Mouse (Mus musculus) thymus, adult 2 months (tissue): ENCODE data around the gene Gigyf1. TPM values are rescaled to one million over a fixed set of nuclear protein-coding genes. Genes with fewer than 3 reads are reported as not detected.

Experiments used
- DNase-seq: peaks from one replicate; pipeline ENCODE4 v3.0.0; 2021
- H3K27ac ChIP-seq: fragments of 200-500 bp; 2 replicates; pipeline ENCODE4 v1.5.1; 2012; ENCODE audit warnings: low read length, control low read depth; ENCODE audit not compliant: control insufficient read depth, insufficient read depth
- H3K27me3 ChIP-seq: fragments of 200-500 bp; 2 replicates; pipeline ENCODE4 v1.6.1; 2012; ENCODE audit warnings: mild to moderate bottlenecking, low read length, moderate library complexity, mixed read lengths; ENCODE audit not compliant: control insufficient read depth, insufficient read depth
- H3K36me3 ChIP-seq: fragments of 200-500 bp; 2 replicates; pipeline ENCODE4 v1.6.1; 2012; ENCODE audit warnings: mild to moderate bottlenecking, low read length, moderate library complexity; ENCODE audit not compliant: control insufficient read depth, insufficient read depth
- H3K4me1 ChIP-seq: fragments of 200-500 bp; replicated peaks from 2 replicates; pipeline ENCODE4 v1.6.1; 2012; ENCODE audit warnings: low read length; ENCODE audit not compliant: control insufficient read depth, insufficient read depth
- H3K4me3 ChIP-seq: fragments of 200-500 bp; 2 replicates; pipeline ENCODE4 v1.5.1; 2012; ENCODE audit warnings: mild to moderate bottlenecking, low read length, control low read depth, moderate library complexity; ENCODE audit not compliant: control insufficient read depth, insufficient read depth
- CTCF ChIP-seq: fragments of 200-500 bp; IDR thresholded peaks from 2 replicates; pipeline ENCODE4 v1.5.1; 2012; ENCODE audit warnings: mild to moderate bottlenecking, control low read depth, low read length, moderate library complexity, borderline replicate concordance; ENCODE audit not compliant: control insufficient read depth, poor library complexity, insufficient read depth; ENCODE audit errors: extremely low read depth
- POLR2A ChIP-seq: fragments of 200-500 bp; IDR thresholded peaks from 2 replicates; pipeline ENCODE4 v1.6.1; 2012; ENCODE audit warnings: mild to moderate bottlenecking, low read length, control low read depth, moderate library complexity; ENCODE audit not compliant: control insufficient read depth, poor library complexity, insufficient read depth; ENCODE audit errors: extremely low read depth
- WGBS: fragments of 180-500 bp; shearing (Covaris S2); methylation state at CpG from one replicate; pipeline ENCODE4 v1.1.7; 2018; 5-methylcytosine and 5-hydroxymethylcytosine counted together
- polyA plus RNA-seq: library from polyadenylated mRNA; depleted of rRNA; stranded (reverse); fragments of >200 nt; gene quantifications from 2 replicates; pipeline ENCODE4 v1.2.3, GENCODE M21; 2012

The Gigyf1 gene
- polyA plus RNA-seq, 1 experiment: 84.3 TPM

DNA sequence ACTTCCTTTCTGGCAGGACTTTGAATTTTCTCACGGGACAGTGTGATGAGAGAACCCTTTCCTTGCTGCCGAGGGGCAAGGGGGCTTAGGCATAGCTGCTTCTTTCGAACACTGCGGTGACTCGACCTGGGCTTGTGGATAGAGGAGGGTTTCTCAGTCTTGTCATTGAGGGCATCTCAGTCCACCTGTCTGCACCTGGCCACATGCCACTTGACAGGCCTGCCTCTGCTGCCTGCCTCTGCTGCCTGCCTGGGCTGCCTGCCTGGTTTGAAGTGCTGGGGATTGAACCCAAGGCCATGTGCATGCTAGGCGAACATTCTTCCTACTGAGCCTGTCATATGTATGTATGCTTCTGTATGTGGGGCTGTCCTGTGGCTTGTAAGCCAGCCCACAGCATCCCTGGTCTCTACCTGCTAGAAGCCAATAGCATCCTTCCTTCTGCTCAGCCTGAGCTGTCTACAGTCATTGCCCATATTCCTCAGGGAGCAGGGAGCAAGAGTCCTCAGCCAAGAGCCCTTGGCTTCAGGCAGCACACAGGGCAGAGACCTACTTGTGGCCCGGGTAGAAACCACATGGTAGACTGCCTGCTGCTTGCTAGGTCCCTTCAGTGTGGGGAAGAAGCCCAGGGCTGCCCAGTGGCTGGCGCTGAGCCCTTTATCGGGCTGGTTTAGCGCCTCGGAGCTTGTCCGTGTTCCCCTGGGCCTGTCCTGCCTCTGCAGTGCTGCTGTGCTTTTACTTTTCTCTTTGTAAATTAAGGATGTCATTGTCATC, 4.2 kb upstream of the Gigyf1 start:
- no peak for DNase-seq
- Histone ChIP-seq H3K4me3 (no peak overlapping the region), H3K27ac (no peak overlapping the region), H3K36me3 (peaks cover 7% of the 10 kb centered on the region), H3K4me1 (peaks cover 20% of the 10 kb centered on the region), H3K27me3 (no peaks in the 10 kb centered on the region)
- 92% methylated on average over 12 of the region's 12 CpGs for WGBS
- TF ChIP-seq POLR2A (no peak), CTCF (no peak)

DNA sequence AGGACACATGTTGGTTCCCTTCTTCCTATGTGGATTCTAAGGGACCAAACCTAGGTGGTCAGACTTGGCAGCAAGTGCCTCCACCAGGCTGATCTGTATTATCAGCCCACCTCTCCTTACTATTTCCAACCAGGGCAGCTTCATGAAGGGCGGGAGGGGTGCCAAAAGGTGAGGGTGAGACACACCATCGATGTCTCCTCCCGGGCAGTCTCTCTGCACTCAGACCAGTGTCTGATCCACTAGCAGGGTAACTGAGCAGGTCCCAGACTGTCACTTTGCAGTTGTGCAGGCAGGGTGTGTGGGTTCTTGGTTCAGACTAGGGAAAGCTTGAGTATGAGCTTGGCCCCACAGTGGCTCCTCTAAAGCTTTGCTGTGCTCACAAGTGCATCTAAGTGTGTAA, 3.5 kb upstream of the Gigyf1 start:
- Histone ChIP-seq H3K27ac (no peak overlapping the region), H3K4me1 (peaks cover 20% of the 10 kb centered on the region), H3K4me3 (no peak overlapping the region), H3K27me3 (no peaks in the 10 kb centered on the region), H3K36me3 (peaks cover 14% of the 10 kb centered on the region)
- DNase-seq: no peak
- TF ChIP-seq CTCF (no peak), POLR2A (no peak)
- WGBS: 97% methylated on average over 3 of the region's 3 CpGs

DNA sequence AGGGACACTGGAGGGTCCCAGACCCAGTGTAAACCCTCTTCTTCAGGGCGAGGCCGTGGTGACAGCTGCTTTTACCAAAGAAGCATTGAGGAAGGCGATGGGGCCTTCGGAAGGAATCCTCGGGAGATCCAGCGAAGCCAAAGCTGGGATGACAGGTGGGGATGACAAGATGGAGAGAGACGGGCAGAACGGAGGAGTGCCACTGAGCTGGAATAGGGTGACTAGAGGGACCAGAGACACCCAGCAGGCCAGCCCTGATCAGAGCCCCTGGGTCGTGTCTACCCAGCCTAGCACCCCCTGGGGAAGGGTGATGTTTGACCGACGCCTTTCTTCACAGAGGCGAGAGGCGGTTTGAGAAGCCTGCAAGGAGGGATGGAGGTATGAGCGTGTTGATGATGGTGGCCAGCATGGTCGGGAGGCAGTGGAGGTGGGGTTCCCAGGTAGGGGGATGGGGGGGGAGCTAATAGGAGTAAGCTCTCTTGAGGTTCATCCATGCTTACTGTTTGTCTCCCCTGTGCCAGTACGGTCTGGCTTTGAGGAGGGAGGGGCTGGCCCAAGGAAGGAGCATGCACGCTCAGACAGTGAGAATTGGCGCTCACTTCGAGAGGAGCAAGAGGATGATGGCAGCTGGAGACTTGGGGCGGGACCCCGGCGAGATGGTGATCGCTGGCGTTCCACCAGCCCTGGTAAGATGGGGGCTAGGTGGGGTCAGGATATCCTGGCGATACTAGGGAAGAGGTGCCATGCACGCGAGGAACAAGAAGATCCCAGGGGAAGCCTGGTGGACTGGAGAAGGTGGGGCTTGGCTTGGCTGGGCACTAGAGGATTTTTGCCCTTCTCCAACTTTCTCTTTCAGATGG, 1.6 kb downstream of the Gigyf1 start:
- no peak overlapping the region for H3K4me3 ChIP-seq
- H3K36me3 ChIP-seq: peaks cover 62% of the 10 kb centered on the region
- H3K4me1 ChIP-seq: no peaks in the 10 kb centered on the region
- WGBS: 97% methylated on average over 27 of the region's 27 CpGs
- TF ChIP-seq POLR2A: no peak
- H3K27me3 ChIP-seq: no peaks in the 10 kb centered on the region
- no peak overlapping the region for H3K27ac ChIP-seq
- DNase-seq: no peak

GRCm38 (mm10) chr5:137521861-137522260, 3.5 kb downstream of the Gigyf1 start:
- Histone ChIP-seq H3K36me3 (peaks cover 71% of the 10 kb centered on the region), H3K27me3 (no peaks in the 10 kb centered on the region), H3K4me1 (0 out of 2 replicates have a peak, but pooled peaks cover 3% of the 10 kb centered on the region), H3K4me3 (no peak overlapping the region), H3K27ac (no peak overlapping the region)
- no peak for TF ChIP-seq CTCF
- TF ChIP-seq POLR2A: no peak
- WGBS: 96% methylated on average over 9 of the region's 9 CpGs
- DNase-seq: no peak

GRCm38 (mm10) chr5:137522711-137523110, 4.4 kb downstream of the Gigyf1 start:
- Histone ChIP-seq H3K36me3 (peaks cover 76% of the 10 kb centered on the region), H3K27ac (no peak overlapping the region), H3K4me3 (no peak overlapping the region), H3K4me1 (0 out of 2 replicates have a peak, but pooled peaks cover 3% of the 10 kb centered on the region), H3K27me3 (no peaks in the 10 kb centered on the region)
- WGBS: 94% methylated on average over 11 of the region's 11 CpGs
- DNase-seq: no peak
- TF ChIP-seq POLR2A (no peak), CTCF (no peak)

DNA sequence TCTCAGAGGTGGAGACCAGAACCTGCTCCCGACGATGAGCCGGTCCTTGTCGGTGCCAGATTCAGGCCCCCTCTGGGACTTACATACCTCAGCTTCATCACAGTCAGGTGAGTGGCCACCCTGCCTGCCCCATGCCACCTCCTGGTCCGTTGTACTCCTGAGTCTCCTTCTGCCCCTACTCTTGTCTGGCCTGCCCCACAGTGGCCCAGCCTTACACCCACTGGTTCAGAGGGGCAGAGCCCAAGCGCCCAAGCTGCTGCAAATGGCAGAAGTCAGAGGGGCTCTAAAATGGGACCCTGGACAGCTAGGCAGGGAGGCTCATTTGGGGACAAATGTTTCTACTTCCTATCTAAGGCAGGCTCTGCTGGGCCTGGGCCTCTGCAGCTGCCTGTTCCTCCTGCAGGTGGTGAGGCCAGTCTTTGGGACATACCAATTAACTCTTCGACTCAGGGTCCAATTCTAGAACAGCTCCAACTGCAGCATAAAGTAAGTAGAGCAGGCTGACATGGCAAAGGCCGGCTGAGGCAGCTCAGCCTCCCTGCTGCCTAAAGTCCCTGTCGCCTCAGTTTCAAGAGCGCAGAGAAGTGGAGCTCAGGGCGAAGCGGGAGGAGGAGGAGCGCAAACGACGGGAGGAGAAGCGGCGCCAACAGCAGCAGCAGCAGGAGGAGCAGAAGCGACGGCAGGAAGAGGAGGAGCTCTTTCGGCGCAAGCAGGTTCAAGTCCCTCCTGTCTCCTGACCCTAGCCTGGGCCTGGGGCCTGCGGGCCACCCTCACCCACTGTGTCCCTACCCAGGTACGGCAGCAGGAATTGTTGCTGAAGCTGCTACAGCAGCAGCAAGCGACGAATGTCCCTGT, 5.3 kb downstream of the Gigyf1 start:
- TF ChIP-seq POLR2A (no peak), CTCF (no peak)
- Histone ChIP-seq H3K27me3 (no peaks in the 10 kb centered on the region), H3K36me3 (peaks cover 83% of the 10 kb centered on the region), H3K4me3 (no peak overlapping the region), H3K4me1 (0 out of 2 replicates have a peak, but pooled peaks cover 3% of the 10 kb centered on the region), H3K27ac (no peak overlapping the region)
- DNase-seq: no peak
- 92% methylated on average over 25 of the region's 25 CpGs for WGBS
